Mouse (Mus musculus): ENCODE results near the gene Maats1. TPM values are rescaled to one million over a fixed set of nuclear protein-coding genes. Genes with fewer than 3 reads are reported as not detected.
"Not testable (repeated sequence)": the region's sequence is repeated elsewhere in the genome, so short reads cannot be mapped to it uniquely, and the experiment has no call there.

The Maats1 gene
- total RNA-seq, 1 experiment, result 1.8 TPM

DNA sequence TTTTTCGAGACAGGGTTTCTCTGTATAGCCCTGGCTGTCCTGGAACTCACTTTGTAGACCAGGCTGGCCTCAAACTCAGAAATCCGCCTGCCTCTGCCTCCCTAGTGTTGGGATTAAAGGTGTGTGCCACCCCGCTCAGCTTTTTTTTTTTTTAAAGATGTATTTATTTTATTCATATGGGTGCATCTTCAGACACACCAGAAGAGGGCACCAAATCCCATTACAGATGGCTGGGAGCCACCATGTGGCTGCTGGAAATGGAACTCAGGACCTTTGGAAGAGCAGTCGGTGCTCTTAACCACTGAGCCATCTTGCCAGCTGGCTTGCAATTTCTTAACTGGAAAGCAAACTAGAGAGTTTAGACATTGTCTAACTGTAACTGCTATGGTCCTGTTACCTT lies 3.9 kb downstream of the Maats1 start:
- not testable (repeated sequence) for H3K4me1 ChIP-seq (ENCODE audit: control insufficient read depth in 2 of 2, insufficient read depth in 2 of 2, low read length in 2 of 2, poor library complexity in 1 of 2); H3K9me3 ChIP-seq (ENCODE audit: control insufficient read depth, insufficient read depth, low read depth, low read length); H3K36me3 ChIP-seq (ENCODE audit: control insufficient read depth, insufficient read depth, low read length, poor library complexity, severe bottlenecking); H3K9ac ChIP-seq (ENCODE audit: insufficient read depth, low read depth, low read length, poor library complexity, severe bottlenecking); H3K4me3 ChIP-seq (ENCODE audit: insufficient read depth in 1 of 2, low read depth in 1 of 2, low read length in 2 of 2, poor library complexity in 1 of 2, severe bottlenecking in 1 of 2); H3K27ac ChIP-seq (ENCODE audit: insufficient read depth, low read depth, low read length, poor library complexity, severe bottlenecking); DNase-seq (ENCODE audit: low read depth, low spot score)
- in situ Hi-C loops (cut with MboI; ENCODE audit: low sequenced_read_pairs in 2 of 2, unreplicated experiment in 2 of 2), result loop anchor here in 1 of 2 experiments (25.0 kb wide), 1 partner anchor 724 kb away; no protein-coding TSS in a partner anchor
- peak; percentile 71 for TF ChIP-seq ZNF384 (IDR thresholded peaks at IDR 0.05; ENCODE audit: low read depth, low read length)

DNA sequence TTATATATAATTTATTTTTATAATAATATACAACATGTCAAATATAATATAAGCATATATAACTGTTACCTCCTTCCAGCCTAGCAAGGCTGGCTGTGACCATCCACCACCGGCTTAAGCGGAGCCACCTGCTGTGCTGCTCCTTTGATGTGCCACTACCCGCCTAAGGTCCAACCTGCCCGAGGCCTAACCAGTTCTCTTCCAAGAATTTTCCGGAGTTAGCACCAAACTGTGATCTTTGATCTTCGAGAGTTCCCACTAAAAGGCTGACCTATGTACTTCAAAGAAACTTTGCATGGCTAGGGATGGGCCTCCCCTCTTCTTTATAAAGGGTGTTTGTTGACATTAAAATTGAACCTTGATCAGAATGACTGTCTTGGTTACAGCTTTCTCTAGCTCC lies 7.5 kb downstream of the Maats1 start:
- no peak overlapping the region for H3K9ac ChIP-seq (ENCODE audit: insufficient read depth, low read depth, low read length, poor library complexity, severe bottlenecking)
- TF ChIP-seq MAFK (IDR thresholded peaks at IDR 0.05; ENCODE audit: insufficient read depth, low read depth, low read length), result no peak
- TF ChIP-seq CHD2 (IDR thresholded peaks at IDR 0.05; ENCODE audit: low read depth, low read length), result no peak
- TF ChIP-seq ZNF384 (IDR thresholded peaks at IDR 0.05; ENCODE audit: low read depth, low read length), result no peak
- no peaks in the 10 kb centered on the region for H3K9me3 ChIP-seq (ENCODE audit: control insufficient read depth, insufficient read depth, low read depth, low read length)
- no peaks in the 10 kb centered on the region for H3K36me3 ChIP-seq (ENCODE audit: control insufficient read depth, insufficient read depth, low read length, poor library complexity, severe bottlenecking)
- in situ Hi-C loops (cut with MboI; ENCODE audit: low sequenced_read_pairs in 2 of 2, unreplicated experiment in 2 of 2), result loop anchor here in 1 of 2 experiments (25.0 kb wide), 1 partner anchor 728 kb away; no protein-coding TSS in a partner anchor
- peak; percentile 55 for DNase-seq (ENCODE audit: low read depth, low spot score)
- no peaks in the 10 kb centered on the region for H3K4me1 ChIP-seq (ENCODE audit: control insufficient read depth in 2 of 2, insufficient read depth in 2 of 2, low read length in 2 of 2, poor library complexity in 1 of 2)
- H3K27ac ChIP-seq (ENCODE audit: insufficient read depth, low read depth, low read length, poor library complexity, severe bottlenecking), result no peak overlapping the region
- H3K4me3 ChIP-seq (ENCODE audit: insufficient read depth in 1 of 2, low read depth in 1 of 2, low read length in 2 of 2, poor library complexity in 1 of 2, severe bottlenecking in 1 of 2), result no peak overlapping the region

DNA sequence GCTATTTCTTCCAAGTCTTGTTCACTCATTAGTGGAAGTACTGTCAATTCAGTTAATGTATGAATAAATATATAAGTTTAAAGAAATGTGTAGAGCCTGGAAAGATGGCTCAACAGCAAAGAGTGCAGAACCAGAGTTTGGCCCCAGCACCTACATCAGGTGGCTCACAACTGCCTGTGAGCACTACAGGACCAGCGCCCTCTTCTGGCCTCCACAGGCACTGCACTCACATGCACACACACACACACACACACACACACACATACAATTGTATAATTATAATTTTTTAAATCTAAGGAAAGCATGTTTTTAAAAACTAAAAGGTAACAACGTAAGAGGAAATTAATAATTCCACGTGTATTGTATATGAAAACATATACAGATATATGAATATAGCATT lies 12.6 kb downstream of the Maats1 start:
- Histone ChIP-seq H3K9ac (ENCODE audit: insufficient read depth, low read depth, low read length, poor library complexity, severe bottlenecking) (no peak overlapping the region), H3K27ac (ENCODE audit: insufficient read depth, low read depth, low read length, poor library complexity, severe bottlenecking) (no peak overlapping the region), H3K4me3 (ENCODE audit: insufficient read depth in 1 of 2, low read depth in 1 of 2, low read length in 2 of 2, poor library complexity in 1 of 2, severe bottlenecking in 1 of 2) (no peak overlapping the region), H3K4me1 (ENCODE audit: control insufficient read depth in 2 of 2, insufficient read depth in 2 of 2, low read length in 2 of 2, poor library complexity in 1 of 2) (no peaks in the 10 kb centered on the region), H3K9me3 (ENCODE audit: control insufficient read depth, insufficient read depth, low read depth, low read length) (no peaks in the 10 kb centered on the region), H3K36me3 (ENCODE audit: control insufficient read depth, insufficient read depth, low read length, poor library complexity, severe bottlenecking) (no peaks in the 10 kb centered on the region)
- DNase-seq (ENCODE audit: low read depth, low spot score), result no peak
- no peak for TF ChIP-seq ZC3H11A (IDR thresholded peaks at IDR 0.05; ENCODE audit: borderline replicate concordance, low read depth, low read length)
- in situ Hi-C loops (cut with MboI; ENCODE audit: low sequenced_read_pairs in 2 of 2, unreplicated experiment in 2 of 2), result loop anchor here in 1 of 2 experiments (25.0 kb wide), 1 partner anchor 733 kb away; no protein-coding TSS in a partner anchor

DNA sequence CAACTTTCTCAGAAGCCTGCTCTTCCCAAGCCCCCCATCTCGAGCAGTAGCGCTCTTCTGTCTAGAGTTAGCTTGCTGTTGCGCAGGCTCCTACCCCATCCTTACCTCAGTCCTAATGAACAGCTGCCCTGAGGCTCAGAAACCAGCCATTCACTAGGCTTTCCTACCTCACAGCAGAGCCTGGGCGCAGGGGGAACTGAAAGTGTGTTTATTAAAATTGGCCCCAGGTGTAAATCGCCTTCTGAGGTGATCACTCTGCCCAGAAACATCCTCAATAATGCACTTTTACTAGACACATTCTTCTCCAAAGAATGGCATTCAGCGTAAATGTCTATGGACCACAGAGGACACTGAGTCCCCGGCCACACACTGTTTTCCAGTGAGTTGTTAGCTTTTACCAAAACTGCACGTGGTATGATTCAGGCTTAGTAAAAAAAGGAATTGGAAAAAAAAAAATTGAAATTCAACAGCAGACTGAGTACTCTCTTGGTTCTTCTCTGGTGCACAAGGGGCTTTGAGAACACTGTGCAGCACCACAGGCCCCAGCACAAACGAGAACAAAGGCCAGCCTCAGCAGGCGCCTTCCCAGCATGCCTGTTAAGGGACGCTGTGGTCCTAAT lies 15.1 kb downstream of the Maats1 start:
- in situ Hi-C loops (cut with MboI; ENCODE audit: low sequenced_read_pairs in 2 of 2, unreplicated experiment in 2 of 2), result loop anchor here in 1 of 2 experiments (25.0 kb wide), 1 partner anchor 735 kb away; no protein-coding TSS in a partner anchor
- Histone ChIP-seq H3K4me1 (ENCODE audit: control insufficient read depth in 2 of 2, insufficient read depth in 2 of 2, low read length in 2 of 2, poor library complexity in 1 of 2) (no peaks in the 10 kb centered on the region), H3K9ac (ENCODE audit: insufficient read depth, low read depth, low read length, poor library complexity, severe bottlenecking) (no peak overlapping the region), H3K4me3 (ENCODE audit: insufficient read depth in 1 of 2, low read depth in 1 of 2, low read length in 2 of 2, poor library complexity in 1 of 2, severe bottlenecking in 1 of 2) (no peak overlapping the region), H3K9me3 (ENCODE audit: control insufficient read depth, insufficient read depth, low read depth, low read length) (no peaks in the 10 kb centered on the region), H3K36me3 (ENCODE audit: control insufficient read depth, insufficient read depth, low read length, poor library complexity, severe bottlenecking) (no peaks in the 10 kb centered on the region), H3K27ac (ENCODE audit: insufficient read depth, low read depth, low read length, poor library complexity, severe bottlenecking) (no peak overlapping the region)
- no peak for DNase-seq (ENCODE audit: low read depth, low spot score)
- TF ChIP-seq ZNF384 (IDR thresholded peaks at IDR 0.05; ENCODE audit: low read depth, low read length) (no peak), CHD2 (IDR thresholded peaks at IDR 0.05; ENCODE audit: low read depth, low read length) (no peak), ZC3H11A (IDR thresholded peaks at IDR 0.05; ENCODE audit: borderline replicate concordance, low read depth, low read length) (no peak), HCFC1 (IDR thresholded peaks at IDR 0.05; ENCODE audit: borderline replicate concordance, insufficient read depth, low read length) (no peak), MAFK (IDR thresholded peaks at IDR 0.05; ENCODE audit: insufficient read depth, low read depth, low read length) (no peak)

DNA sequence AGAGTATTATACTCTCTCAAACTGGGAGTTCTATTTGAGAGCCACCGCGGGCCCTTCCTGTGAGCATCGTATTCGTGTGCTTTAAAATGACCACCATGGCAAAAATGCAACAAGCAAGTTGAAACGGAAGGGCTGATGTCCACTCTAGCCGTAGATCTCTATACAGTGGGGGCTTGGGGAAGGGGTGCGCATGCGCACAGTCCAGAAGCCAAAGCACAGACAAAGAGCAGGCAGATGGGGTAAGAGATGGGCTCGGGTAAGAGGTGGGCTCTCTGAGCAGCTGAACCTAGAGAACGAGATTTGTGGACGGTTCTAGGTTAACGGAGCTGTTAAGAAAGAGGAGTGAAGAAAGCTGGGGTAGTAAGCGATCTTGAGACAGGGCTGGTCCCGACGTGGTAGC lies 17.6 kb downstream of the Maats1 start:
- DNase-seq (ENCODE audit: low read depth, low spot score), result no peak
- no peak overlapping the region for H3K27ac ChIP-seq (ENCODE audit: insufficient read depth, low read depth, low read length, poor library complexity, severe bottlenecking)
- peaks cover 0 to 2% of the 10 kb centered on the region in 2 experiments; a peak in 1 of 4 replicates for H3K4me1 ChIP-seq (ENCODE audit: control insufficient read depth in 2 of 2, insufficient read depth in 2 of 2, low read length in 2 of 2, poor library complexity in 1 of 2)
- in situ Hi-C loops (cut with MboI; ENCODE audit: low sequenced_read_pairs in 2 of 2, unreplicated experiment in 2 of 2), result no loop called here
- H3K4me3 ChIP-seq (ENCODE audit: insufficient read depth in 1 of 2, low read depth in 1 of 2, low read length in 2 of 2, poor library complexity in 1 of 2, severe bottlenecking in 1 of 2), result no peak overlapping the region
- no peak for TF ChIP-seq CHD2 (IDR thresholded peaks at IDR 0.05; ENCODE audit: low read depth, low read length)
- no peak for TF ChIP-seq HCFC1 (IDR thresholded peaks at IDR 0.05; ENCODE audit: borderline replicate concordance, insufficient read depth, low read length)
- no peak for TF ChIP-seq MAFK (IDR thresholded peaks at IDR 0.05; ENCODE audit: insufficient read depth, low read depth, low read length)
- no peak for TF ChIP-seq ZC3H11A (IDR thresholded peaks at IDR 0.05; ENCODE audit: borderline replicate concordance, low read depth, low read length)
- TF ChIP-seq ZNF384 (IDR thresholded peaks at IDR 0.05; ENCODE audit: low read depth, low read length), result no peak
- H3K9ac ChIP-seq (ENCODE audit: insufficient read depth, low read depth, low read length, poor library complexity, severe bottlenecking), result no peak overlapping the region
- H3K9me3 ChIP-seq (ENCODE audit: control insufficient read depth, insufficient read depth, low read depth, low read length), result no peaks in the 10 kb centered on the region
- H3K36me3 ChIP-seq (ENCODE audit: control insufficient read depth, insufficient read depth, low read length, poor library complexity, severe bottlenecking), result no peaks in the 10 kb centered on the region

Data from ES-E14 (cell line).